Mouse (Mus musculus) CD4-positive, CD25-positive, alpha-beta regulatory T cell, adult 4 months (primary cell): ENCODE measurements at regions not wholly inside any gene's neighbourhood (a gene's known extent, or its start where the extent isn't known, plus 50 kb on each side); places are given as distances from the start of the nearest gene placed in this dataset.

Experiments used
- ATAC-seq: one replicate; pipeline ENCODE4 v1.8.0; 2017

- no peak for ATAC-seq
Observed at GRCm38 (mm10) chr2:174848981-174849681, 88.7 kb downstream of the Edn3 start.

- ATAC-seq, result no peak
Observed at GRCm38 (mm10) chr2:174850860-174851259, 90.4 kb downstream of the Edn3 start.

GRCm38 (mm10) chr2:174851525-174852330, 91.3 kb downstream of the Edn3 start:
- ATAC-seq, result no peak

- ATAC-seq, result no peak
Observed at GRCm38 (mm10) chr2:174853786-174854185, 93.4 kb downstream of the Edn3 start.

- ATAC-seq, result no peak
Observed at GRCm38 (mm10) chr2:174855548-174855947, 95.1 kb downstream of the Edn3 start.

- no peak for ATAC-seq
Observed at GRCm38 (mm10) chr2:174856135-174856534, 95.7 kb downstream of the Edn3 start.

- ATAC-seq, result peak; percentile 89
Observed at GRCm38 (mm10) chr2:174858011-174858834, 97.8 kb downstream of the Edn3 start.

GRCm38 (mm10) chr2:174858835-174859215, 98.4 kb downstream of the Edn3 start:
- no peak for ATAC-seq

- no peak for ATAC-seq
Observed at GRCm38 (mm10) chr2:174859533-174859932, 99.1 kb downstream of the Edn3 start.

GRCm38 (mm10) chr2:174864657-174865056, 104.2 kb downstream of the Edn3 start:
- ATAC-seq, result no peak

GRCm38 (mm10) chr2:174866546-174866945, 106.1 kb downstream of the Edn3 start:
- ATAC-seq, result no peak

- ATAC-seq, result no peak
Observed at GRCm38 (mm10) chr2:174867397-174867796, 107.0 kb downstream of the Edn3 start.

- ATAC-seq, result no peak
Observed at GRCm38 (mm10) chr2:174868186-174868585, 107.8 kb downstream of the Edn3 start.

- ATAC-seq, result no peak
Observed at GRCm38 (mm10) chr2:174868743-174869369, 108.4 kb downstream of the Edn3 start.

- no peak for ATAC-seq
Observed at GRCm38 (mm10) chr2:174870284-174870683, 109.9 kb downstream of the Edn3 start.

- ATAC-seq, result no peak
Observed at GRCm38 (mm10) chr2:174871225-174871624, 110.8 kb downstream of the Edn3 start.

GRCm38 (mm10) chr2:174871844-174872243, 111.4 kb downstream of the Edn3 start:
- no peak for ATAC-seq

GRCm38 (mm10) chr2:174876886-174877285, 116.5 kb downstream of the Edn3 start:
- ATAC-seq, result no peak

GRCm38 (mm10) chr2:174878979-174879378, 118.6 kb downstream of the Edn3 start:
- ATAC-seq, result no peak

GRCm38 (mm10) chr2:174880659-174881058, 120.2 kb downstream of the Edn3 start:
- no peak for ATAC-seq

- ATAC-seq, result no peak
Observed at GRCm38 (mm10) chr2:174884232-174885225, 124.1 kb downstream of the Edn3 start.
